Mouse (Mus musculus) ES-E14 (cell line): ENCODE data around the gene Malrd1. TPM values are rescaled to one million over a fixed set of nuclear protein-coding genes. Genes with fewer than 3 reads are reported as not detected.

Source experiments
- DNase-seq: peaks from one replicate; pipeline ENCODE4 v3.0.0-alpha.2; 2013; ENCODE audit warnings: low read depth, low spot score
- H3K27ac ChIP-seq: 2 replicates; pipeline ENCODE4 v1.5.1; 2012; ENCODE audit warnings: low read depth, mild to moderate bottlenecking, low read length, moderate library complexity, mixed read lengths; ENCODE audit not compliant: poor library complexity, insufficient read depth, severe bottlenecking
- H3K36me3 ChIP-seq: 2 replicates; pipeline ENCODE4 v1.6.1; 2012; ENCODE audit warnings: mild to moderate bottlenecking, low read length, moderate library complexity, mixed read lengths; ENCODE audit not compliant: control insufficient read depth, poor library complexity, insufficient read depth, severe bottlenecking
- H3K4me1 ChIP-seq, 2 experiments: fragments of 150-350 bp in 1 of 2; sonication (generic) in 1 of 2; 2 replicates each; pipeline ENCODE4 v1.6.1; 2012; ENCODE audit warnings: low read length in 2 of 2, mild to moderate bottlenecking in 1 of 2, mixed read lengths in 1 of 2; ENCODE audit not compliant: control insufficient read depth in 2 of 2, insufficient read depth in 2 of 2, poor library complexity in 1 of 2
- H3K4me3 ChIP-seq, 2 experiments: fragments of 150-350 bp in 1 of 2; sonication (generic) in 1 of 2; 2 replicates each; pipeline ENCODE4 v1.5.1; 2012; ENCODE audit warnings: low read length in 2 of 2, low read depth in 1 of 2, mild to moderate bottlenecking in 1 of 2, mixed read lengths in 1 of 2; ENCODE audit not compliant: insufficient read depth in 1 of 2, poor library complexity in 1 of 2, severe bottlenecking in 1 of 2
- H3K9ac ChIP-seq: 2 replicates; pipeline ENCODE4 v1.6.1; 2012; ENCODE audit warnings: low read depth, mild to moderate bottlenecking, low read length, mixed read lengths; ENCODE audit not compliant: poor library complexity, insufficient read depth, severe bottlenecking
- H3K9me3 ChIP-seq: fragments of 150-350 bp; sonication (generic); 2 replicates; pipeline ENCODE4 v1.6.1; 2012; ENCODE audit warnings: low read depth, mild to moderate bottlenecking, low read length; ENCODE audit not compliant: control insufficient read depth, insufficient read depth
- CHD2 ChIP-seq: IDR thresholded peaks from 2 replicates; pipeline ENCODE4 v1.6.1; 2014; ENCODE audit warnings: mild to moderate bottlenecking, low read depth, low read length, inconsistent platforms
- HCFC1 ChIP-seq: IDR thresholded peaks from 2 replicates; pipeline ENCODE4 v1.6.1; 2012; ENCODE audit warnings: low read length, inconsistent platforms, borderline replicate concordance; ENCODE audit not compliant: insufficient read depth
- MAFK ChIP-seq: IDR thresholded peaks from 2 replicates; pipeline ENCODE4 v1.6.1; 2014; ENCODE audit warnings: mild to moderate bottlenecking, low read depth, low read length, inconsistent platforms; ENCODE audit not compliant: insufficient read depth
- ZC3H11A ChIP-seq: IDR thresholded peaks from 2 replicates; pipeline ENCODE4 v1.6.1; 2012; ENCODE audit warnings: low read depth, mild to moderate bottlenecking, inconsistent platforms, low read length, borderline replicate concordance
- ZNF384 ChIP-seq: IDR thresholded peaks from 2 replicates; pipeline ENCODE4 v1.6.1; 2012; ENCODE audit warnings: low read depth, low read length, inconsistent platforms
- in situ Hi-C, 2 experiments: fragments of 600-800 bp; cut with MboI; formaldehyde crosslinking; loops; one replicate each; pipeline ENCODE4 v1.15.1; 2025; ENCODE audit warnings: low sequenced_read_pairs in 2 of 2, inconsistent platforms in 1 of 2; ENCODE audit not compliant: unreplicated experiment in 2 of 2
- total RNA-seq: library from RNA; depleted of rRNA; stranded (reverse); fragments of 300-350 nt; gene quantifications from 2 replicates; pipeline ENCODE4 v1.2.3, GENCODE M21; 2012

The Malrd1 gene
- total RNA-seq, 1 experiment: 0.09 TPM

- no peak for DNase-seq
- no peak overlapping the region for H3K4me3 ChIP-seq
- no peaks in the 10 kb centered on the region for H3K4me1 ChIP-seq
- H3K9me3 ChIP-seq: no peaks in the 10 kb centered on the region
- TF ChIP-seq ZC3H11A (no peak), ZNF384 (no peak), MAFK (no peak), CHD2 (no peak)
- H3K9ac ChIP-seq: no peak overlapping the region
- no peaks in the 10 kb centered on the region for H3K36me3 ChIP-seq
- in situ Hi-C loops: no loop called here
- no peak overlapping the region for H3K27ac ChIP-seq
Observed at GRCm38 (mm10) chr2:16212752-16213151, 686.5 kb downstream of the Malrd1 start.

- H3K4me3 ChIP-seq: no peak overlapping the region
- TF ChIP-seq CHD2: no peak
- no peak for TF ChIP-seq ZC3H11A
- no peak for TF ChIP-seq HCFC1
- TF ChIP-seq MAFK: no peak
- no peak for TF ChIP-seq ZNF384
- no peaks in the 10 kb centered on the region for H3K36me3 ChIP-seq
- H3K4me1 ChIP-seq: no peaks in the 10 kb centered on the region
- H3K27ac ChIP-seq: no peak overlapping the region
- DNase-seq: no peak
- in situ Hi-C loops: no loop called here
- no peak overlapping the region for H3K9ac ChIP-seq
- no peaks in the 10 kb centered on the region for H3K9me3 ChIP-seq
Observed at GRCm38 (mm10) chr2:16214111-16214510, 687.8 kb downstream of the Malrd1 start.

DNA sequence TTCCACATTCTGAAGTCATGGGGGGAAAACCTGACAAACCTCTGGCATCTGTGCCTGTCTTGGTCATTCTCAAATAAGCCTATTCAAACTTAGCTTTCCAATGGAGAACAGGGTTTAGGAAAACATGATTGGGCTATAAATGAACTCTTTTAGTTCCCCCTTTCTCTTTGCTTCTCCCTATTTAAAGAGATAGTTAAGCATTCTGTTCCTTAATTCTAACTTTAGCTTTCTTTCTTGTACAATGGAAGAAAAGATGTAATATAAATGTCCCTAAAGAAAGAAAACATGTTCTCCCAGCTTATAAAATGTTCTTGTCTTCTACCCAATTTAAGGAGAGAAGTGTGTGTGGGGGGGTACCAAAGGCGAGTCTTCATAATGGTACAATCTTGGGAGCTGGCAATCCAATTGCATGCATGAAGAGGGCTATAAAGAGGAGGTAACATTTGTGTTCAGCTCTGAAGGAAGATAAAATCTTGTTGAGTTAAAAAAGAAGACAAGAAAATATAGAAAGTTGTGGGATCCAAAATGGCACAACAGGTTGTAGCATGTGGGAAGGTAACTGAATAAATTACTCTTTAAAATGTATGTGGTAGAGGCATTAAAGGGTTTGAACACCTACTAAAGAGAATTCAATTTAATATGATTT is 702.0 kb downstream of the Malrd1 start:
- TF ChIP-seq ZNF384: no peak
- no peak for TF ChIP-seq ZC3H11A
- no peak for TF ChIP-seq CHD2
- TF ChIP-seq HCFC1: no peak
- no peak for TF ChIP-seq MAFK
- Histone ChIP-seq H3K4me3 (no peak overlapping the region), H3K9me3 (no peaks in the 10 kb centered on the region), H3K4me1 (no peaks in the 10 kb centered on the region), H3K36me3 (no peaks in the 10 kb centered on the region), H3K9ac (no peak overlapping the region), H3K27ac (no peak overlapping the region)
- DNase-seq: no peak
- in situ Hi-C loops: no loop called here

DNA sequence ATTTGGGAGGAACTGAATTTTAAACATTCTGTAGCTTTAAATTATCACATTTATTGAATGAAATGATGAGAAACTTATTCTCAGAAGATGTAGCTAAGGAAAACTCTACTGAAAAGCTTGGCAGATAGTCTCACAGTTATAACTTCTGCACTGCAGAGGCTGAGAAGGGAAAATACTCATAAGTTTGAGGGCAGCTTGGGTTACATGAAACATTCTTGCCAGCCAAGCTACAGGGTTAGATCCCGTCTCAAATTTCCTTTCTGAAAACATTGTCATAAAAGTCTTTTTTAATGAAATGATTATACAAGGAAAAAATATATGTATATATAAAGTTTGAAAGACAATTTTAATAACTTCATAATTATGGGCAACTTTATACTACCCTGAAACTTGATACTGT is 714.6 kb downstream of the Malrd1 start:
- no peak for TF ChIP-seq CHD2
- no peak for TF ChIP-seq ZC3H11A
- no peak for TF ChIP-seq MAFK
- no peak for TF ChIP-seq HCFC1
- no peak for TF ChIP-seq ZNF384
- no peak overlapping the region for H3K4me3 ChIP-seq
- no peaks in the 10 kb centered on the region for H3K36me3 ChIP-seq
- in situ Hi-C loops: no loop called here
- no peak for DNase-seq
- no peak overlapping the region for H3K27ac ChIP-seq
- H3K9me3 ChIP-seq: no peaks in the 10 kb centered on the region
- no peaks in the 10 kb centered on the region for H3K4me1 ChIP-seq
- no peak overlapping the region for H3K9ac ChIP-seq

DNA sequence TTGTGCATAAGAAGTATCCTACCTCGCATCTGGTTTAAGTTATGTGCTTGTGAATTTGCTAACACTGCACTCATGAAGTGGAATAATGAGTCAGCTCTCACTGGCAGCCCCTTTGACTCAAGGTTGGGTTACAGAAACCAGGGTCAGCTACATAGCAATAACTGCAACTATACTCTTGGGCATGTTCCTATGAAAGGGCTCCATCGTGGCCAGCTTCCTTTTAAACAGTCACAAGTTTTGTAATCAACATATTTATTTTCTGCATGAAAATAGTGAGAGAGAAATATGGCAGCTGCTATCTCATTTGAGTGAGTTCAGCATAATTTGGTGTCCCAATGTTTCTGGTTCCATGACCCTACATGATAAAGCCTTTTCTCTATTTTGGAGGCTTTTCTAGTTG is 716.8 kb downstream of the Malrd1 start:
- Histone ChIP-seq H3K36me3 (no peaks in the 10 kb centered on the region), H3K4me3 (no peak overlapping the region), H3K27ac (no peak overlapping the region), H3K4me1 (no peaks in the 10 kb centered on the region), H3K9ac (no peak overlapping the region), H3K9me3 (no peaks in the 10 kb centered on the region)
- DNase-seq: no peak
- no peak for TF ChIP-seq ZC3H11A
- no peak for TF ChIP-seq ZNF384
- no peak for TF ChIP-seq MAFK
- no peak for TF ChIP-seq HCFC1
- no peak for TF ChIP-seq CHD2
- in situ Hi-C loops: no loop called here
